Mouse (Mus musculus) T-cell, adult 2 months (primary cell): ENCODE data around the gene Mecr.
A peak's percentile ranks its signal among the peaks of the same experiment; 100 is the strongest.
"Not testable (repeated sequence)": the region's sequence is repeated elsewhere in the genome, so short reads cannot be mapped to it uniquely, and the experiment has no call there.

ENCODE experiments used
- DNase-seq: peaks from one replicate; pipeline ENCODE4 v3.0.0; 2022; ENCODE audit warnings: low spot score

Mecr gene

GRCm38 (mm10) chr4:131843290-131843743 lies at the start of gene Mecr:
Gene Mecr (plus strand): TSS chr4:131843470.
- DNase-seq, result peak; percentile 91

- no peak for DNase-seq
Observed at GRCm38 (mm10) chr4:131796312-131797080, 46.8 kb upstream of the Mecr start.

DNA sequence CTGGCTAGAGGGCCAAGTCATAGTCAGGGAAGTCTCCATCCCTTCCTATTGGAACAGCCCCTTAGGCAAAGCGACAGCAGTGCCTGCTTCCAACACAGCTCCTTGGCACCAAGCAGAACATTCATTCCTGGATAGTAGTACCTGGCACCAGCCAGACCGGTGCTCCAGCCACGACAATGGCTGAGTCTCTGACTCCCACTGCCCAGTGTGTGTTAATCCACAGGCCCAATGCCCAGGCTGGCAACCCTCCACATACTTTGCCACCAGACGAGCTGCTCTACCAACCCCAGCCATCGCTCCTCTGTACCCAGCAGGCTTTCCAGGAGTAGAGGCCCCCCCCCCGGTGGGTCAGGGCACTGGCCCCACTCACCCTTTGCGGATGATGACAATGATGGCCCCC lies 45.8 kb upstream of the Mecr start:
- DNase-seq, result no peak

DNA sequence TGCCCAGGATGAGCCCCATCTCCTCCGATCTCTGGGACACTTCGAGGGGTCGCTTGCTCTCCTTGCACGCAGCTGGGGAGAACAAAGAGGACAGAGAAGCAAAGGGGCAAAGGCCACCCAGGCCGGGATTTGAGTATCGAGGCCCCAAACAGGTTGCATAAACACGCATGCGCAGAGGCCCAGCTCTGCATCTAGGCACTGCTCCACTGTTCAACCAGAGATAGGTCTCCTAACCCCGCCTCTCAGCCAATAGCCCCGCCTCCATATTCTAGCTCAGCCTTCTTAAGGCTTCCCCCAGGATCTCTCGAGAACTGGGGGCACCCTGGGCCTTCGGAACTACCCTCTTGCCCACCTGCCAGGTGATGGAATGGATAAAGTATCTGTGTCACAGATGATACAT lies 45.4 kb upstream of the Mecr start:
- no peak for DNase-seq

DNA sequence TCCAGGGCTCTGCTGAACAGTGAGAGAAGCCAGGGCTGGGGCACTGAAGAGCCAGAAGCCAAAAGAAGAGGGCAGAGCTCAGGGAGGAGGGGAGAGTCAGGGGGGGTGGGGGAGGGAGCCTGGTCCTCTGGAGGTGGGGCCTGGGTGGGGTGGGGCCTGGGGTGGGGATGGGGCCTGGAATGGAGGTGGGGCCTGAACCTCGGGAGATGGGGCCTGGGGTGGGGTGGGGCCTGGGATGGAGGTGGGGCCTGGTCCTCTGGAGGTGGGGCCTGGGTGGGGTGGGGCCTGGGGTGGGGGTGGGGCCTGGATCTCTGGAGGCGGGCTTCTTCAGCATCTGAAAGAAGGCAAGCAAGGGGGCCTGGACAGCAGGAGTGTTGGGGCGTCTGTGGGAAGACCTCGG lies 44.3 kb upstream of the Mecr start:
- DNase-seq, result no peak

DNA sequence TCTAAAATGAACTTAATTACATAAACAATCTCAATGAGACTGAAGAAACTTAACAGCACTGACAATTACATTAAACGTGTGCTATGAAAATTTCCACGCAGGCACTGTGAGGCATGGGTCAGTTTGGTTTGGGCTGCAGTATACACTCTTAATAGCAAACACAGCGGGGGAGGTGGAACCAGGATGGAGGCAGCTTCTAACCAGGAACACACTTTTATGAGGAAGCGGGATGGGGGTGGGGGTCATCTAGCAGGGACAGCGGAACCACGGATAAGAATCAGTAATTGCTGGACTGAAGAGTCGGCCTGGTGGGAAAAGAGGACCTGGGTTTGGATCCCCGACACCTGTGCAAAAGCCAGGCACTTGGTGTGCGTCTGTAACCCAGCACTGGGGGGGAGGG lies 39.4 kb upstream of the Mecr start:
- no peak for DNase-seq

GRCm38 (mm10) chr4:131804732-131805131 lies 38.5 kb upstream of the Mecr start:
- DNase-seq, result not testable (repeated sequence)

GRCm38 (mm10) chr4:131805255-131805654 lies 38.0 kb upstream of the Mecr start:
- no peak for DNase-seq

GRCm38 (mm10) chr4:131812458-131812857 lies 30.8 kb upstream of the Mecr start:
- no peak for DNase-seq

DNA sequence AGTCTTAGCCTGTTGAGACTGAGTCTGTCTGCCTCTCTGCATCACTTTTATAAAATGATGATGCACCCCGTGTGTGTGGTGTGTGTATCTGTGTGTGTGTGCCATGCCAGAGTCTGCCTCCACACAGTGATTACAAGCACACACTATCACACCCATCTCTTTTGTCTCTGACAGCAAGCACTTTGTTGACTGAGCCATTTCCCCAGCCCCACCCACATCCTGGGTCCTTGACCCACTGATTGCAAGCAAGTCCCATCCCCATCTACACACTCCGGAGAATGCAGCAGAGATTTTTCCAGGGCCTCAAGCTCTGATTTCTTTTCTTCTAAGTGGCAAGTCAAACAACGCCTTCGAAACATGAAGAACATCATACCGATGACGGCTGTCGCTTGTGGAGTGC lies 29.5 kb upstream of the Mecr start:
- no peak for DNase-seq

DNA sequence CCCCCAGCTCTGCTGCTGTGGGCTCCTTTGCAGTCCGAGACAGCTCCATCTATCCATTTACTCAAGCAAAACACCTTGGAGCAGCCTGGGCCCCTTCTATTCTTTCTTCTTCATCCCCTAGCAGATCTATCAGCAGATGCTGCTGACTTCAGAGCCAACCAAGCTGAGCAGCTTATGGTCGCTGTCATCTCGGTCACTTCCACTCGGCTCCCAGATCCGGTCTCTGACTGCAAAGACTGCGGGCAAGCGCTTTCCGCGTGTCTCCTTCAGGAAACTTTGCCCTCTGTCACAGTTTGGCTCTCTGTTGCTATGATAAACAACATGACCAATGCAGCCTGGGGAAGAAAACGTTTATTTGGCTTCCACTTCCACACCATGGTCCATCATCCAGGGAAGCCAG lies 28.4 kb upstream of the Mecr start:
- DNase-seq, result no peak

DNA sequence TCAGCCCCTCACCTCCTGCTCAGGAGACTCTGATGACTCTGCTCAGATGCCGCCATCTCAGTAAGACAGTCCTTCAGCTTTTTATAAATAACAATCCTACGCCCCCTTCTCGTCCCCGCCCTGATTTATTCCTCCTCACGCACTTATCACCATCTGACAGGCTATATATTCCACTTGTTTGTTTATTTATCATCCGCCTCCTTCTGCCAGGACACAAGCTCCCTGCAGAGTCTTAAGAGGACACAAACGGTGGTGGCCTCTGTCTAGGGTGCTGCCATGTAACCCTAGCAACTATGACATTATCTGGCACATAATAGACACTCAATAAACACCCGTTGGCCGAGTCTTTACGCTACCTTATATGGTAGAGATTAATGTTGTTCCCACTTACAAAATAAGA lies 27.5 kb upstream of the Mecr start:
- DNase-seq, result no peak

GRCm38 (mm10) chr4:131818926-131819325 lies 24.3 kb upstream of the Mecr start:
- DNase-seq, result no peak

DNA sequence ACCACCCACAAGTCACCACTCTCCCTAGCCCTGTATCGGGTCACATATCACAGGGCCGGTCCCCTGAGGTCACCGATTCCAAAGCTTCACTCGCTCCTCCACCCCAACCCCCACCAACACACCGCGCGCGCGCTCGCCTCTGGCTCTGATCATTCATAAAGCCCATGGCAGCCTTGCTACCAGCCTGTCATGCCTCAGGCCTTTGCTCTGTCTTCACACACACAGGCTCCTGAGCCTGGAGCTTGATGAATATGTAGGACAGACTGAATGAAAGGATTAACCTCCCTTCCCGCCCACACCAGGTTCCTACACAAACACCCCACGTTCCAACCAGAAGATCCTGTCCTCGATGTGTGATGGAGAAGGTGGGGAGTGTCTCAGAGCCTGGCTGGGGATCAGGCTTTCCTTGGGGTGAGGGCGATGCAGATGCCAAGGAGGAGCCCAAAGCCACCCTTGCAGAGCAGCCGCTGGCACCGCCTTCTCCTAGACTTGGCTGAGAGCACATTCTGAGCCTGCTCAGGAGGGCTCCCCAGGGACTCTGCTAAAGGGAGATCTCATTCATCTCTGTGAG lies 22.0 kb upstream of the Mecr start:
- no peak for DNase-seq

DNA sequence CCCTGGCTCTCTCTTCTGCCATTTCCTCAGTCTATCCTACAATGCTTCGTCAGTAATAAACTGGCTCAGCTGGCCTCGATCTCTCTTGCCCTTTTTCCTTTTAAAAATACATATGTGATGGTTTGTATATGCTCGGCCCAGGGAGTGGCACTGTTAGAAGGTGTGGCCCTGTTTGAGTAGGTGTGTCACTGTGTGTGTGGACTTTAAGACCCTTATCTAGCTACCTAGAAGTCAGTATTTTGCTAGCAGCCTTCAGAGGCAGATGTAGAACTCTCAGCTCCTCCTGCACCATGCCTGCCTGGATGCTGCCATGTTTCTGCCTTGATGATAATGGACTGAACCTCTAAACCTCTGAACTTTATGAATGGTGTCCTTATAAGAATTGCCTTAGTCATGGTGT lies 20.7 kb upstream of the Mecr start:
- no peak for DNase-seq

DNA sequence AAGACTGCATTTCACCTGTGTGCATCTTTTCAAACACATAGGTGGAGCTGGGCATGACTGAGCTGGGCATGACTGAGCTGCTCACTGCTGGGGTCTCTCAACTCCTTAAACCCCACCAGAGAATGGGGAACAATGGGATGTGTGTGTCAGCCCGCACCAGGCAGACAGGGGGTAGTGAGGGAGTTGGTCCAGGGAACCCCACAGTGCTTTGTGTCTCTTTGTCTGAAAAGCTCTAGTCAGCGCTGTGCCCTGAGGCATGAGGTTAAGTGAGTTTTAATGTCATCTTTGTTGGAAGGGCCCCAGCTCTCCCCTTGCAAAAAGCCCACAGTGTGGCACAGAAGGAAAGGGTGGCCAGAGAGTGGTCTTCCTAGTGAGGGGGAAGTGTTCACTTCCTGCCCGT lies 18.3 kb upstream of the Mecr start:
- no peak for DNase-seq

DNA sequence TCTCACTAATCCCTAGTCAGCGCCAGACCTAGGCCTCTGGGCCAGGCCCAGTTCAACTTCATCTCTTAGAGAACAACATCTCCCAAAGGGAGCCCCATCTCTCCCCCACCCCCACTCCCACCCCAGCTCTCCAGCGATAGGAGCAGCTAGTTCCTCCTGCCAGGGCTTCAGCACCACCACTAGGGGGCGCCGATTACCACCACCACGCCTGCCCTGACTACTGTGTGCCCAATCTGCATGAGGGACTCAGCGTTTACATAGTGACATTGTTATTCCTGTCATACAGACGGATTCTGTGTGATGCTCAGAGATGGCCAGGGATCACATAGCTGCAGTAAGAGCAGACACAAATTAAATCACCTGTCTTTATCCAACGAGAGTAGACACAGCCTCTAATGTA lies 17.4 kb upstream of the Mecr start:
- DNase-seq, result peak; percentile 59

DNA sequence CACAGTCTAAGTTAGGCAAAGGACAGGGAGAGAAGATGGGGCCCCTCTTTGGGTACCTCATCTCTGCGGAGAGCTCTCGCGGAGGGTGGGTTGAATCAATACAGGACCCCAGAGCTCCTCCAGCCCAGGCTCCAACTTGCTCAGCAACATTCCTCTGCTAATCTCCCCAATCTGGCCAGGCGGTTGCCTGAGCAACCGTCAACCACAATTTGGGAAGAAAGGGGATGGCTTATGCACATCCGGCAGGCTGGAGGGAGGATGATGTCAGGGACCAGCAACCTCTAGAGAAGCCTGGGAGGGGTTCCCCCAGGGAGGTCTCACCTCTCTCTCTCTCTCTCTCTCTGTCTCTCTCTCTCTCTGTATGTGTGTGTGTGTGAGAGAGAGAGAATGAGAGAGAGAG lies 16.4 kb upstream of the Mecr start:
- no peak for DNase-seq

GRCm38 (mm10) chr4:131829123-131829522 lies 14.1 kb upstream of the Mecr start:
- no peak for DNase-seq

DNA sequence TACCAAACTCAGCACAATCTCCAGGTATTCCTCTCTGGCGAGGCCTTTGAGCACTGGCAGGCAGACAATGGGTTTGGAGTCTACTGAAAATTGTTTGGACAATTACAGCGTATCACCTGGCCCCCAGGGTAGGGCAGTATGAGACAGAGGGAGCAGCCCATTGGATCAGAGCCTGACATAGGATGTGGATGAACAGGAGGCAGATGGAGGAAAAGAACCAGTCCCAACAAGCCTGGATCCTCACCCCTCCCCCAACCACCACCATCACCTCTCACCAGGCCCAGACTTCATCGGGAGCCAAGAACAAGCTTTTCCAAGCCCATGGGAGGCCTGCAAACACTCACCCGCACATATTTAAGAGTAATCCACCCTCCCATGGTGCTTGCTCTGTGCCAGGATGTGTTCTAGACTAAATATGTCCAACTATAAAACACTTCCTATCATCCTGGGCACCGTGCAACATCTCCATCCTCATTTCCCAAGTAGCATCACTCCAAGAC lies 11.7 kb upstream of the Mecr start:
- no peak for DNase-seq

DNA sequence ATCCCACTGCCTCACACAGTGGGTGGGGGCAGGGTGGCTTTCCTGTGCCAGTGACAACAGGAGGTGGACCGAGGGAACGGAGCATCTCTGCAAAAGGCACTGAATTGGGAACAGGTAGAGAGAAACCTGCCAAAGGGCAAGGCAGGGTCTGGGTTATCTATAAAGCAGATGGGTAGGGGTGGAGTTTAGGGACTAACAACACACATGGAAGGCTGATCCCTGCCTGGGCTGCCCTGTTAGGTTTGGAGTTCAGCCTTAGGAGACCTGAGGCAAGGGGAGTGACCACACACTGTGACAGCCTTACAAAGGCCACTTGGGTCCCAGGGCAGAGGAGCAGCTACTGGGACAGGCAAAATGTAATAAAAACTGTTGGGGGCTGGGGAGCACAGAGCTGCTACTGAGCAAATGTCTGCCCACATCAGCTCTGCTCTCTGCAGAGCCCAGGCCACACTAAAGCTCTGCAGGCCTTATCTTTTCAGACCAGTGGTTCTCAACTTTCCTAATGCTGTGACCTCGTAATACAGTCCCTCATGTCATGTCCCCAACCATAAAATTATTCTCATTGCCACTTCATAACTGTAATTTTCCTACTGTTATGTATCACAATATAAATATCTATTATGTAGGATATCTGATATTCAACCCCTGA lies 10.4 kb upstream of the Mecr start:
- DNase-seq, result no peak

- no peak for DNase-seq
Observed at GRCm38 (mm10) chr4:131833971-131834609, 9.2 kb upstream of the Mecr start.
